Mouse (Mus musculus) myocyte (in vitro differentiated cells): ENCODE measurements around the gene Etv6.

Experiments
- CEBPB ChIP-seq: IDR thresholded peaks from 2 replicates; pipeline ENCODE4 v1.6.1; 2011; ENCODE audit warnings: mild to moderate bottlenecking, moderate library complexity; ENCODE audit not compliant: poor library complexity, insufficient read depth, severe bottlenecking
- E2F4 ChIP-seq: IDR thresholded peaks from one replicate; pipeline ENCODE4 v1.6.1; 2011; ENCODE audit warnings: mild to moderate bottlenecking, control low read depth, moderate library complexity; ENCODE audit not compliant: insufficient read depth
- MAX ChIP-seq: IDR thresholded peaks from one replicate; pipeline ENCODE4 v1.6.1; 2011; ENCODE audit warnings: low read depth, mild to moderate bottlenecking, control low read depth
- MYOD1 ChIP-seq, 3 experiments: IDR thresholded peaks; one replicate each; pipeline ENCODE4 v1.6.1; 2011; ENCODE audit warnings: control low read depth in 2 of 3, low read depth in 2 of 3, mild to moderate bottlenecking in 2 of 3, moderate library complexity in 1 of 3; ENCODE audit not compliant: insufficient read length in 2 of 3, control insufficient read depth in 1 of 3
- MYOG ChIP-seq, 3 experiments: IDR thresholded peaks; one replicate each; pipeline ENCODE4 v1.6.1; 2011; ENCODE audit warnings: control low read depth in 2 of 3, low read depth in 2 of 3, mild to moderate bottlenecking in 2 of 3; ENCODE audit not compliant: insufficient read length in 2 of 3, control insufficient read depth in 1 of 3, insufficient read depth in 1 of 3
- POLR2A ChIP-seq: IDR thresholded peaks from one replicate; pipeline ENCODE4 v1.6.1; 2011; ENCODE audit warnings: low read depth, mild to moderate bottlenecking, control low read depth, moderate library complexity; ENCODE audit not compliant: insufficient read length
- POLR2AphosphoS2 ChIP-seq: IDR thresholded peaks from one replicate; pipeline ENCODE4 v1.6.1; 2011; ENCODE audit warnings: low read depth, control low read depth; ENCODE audit not compliant: insufficient read length
- REST ChIP-seq: IDR thresholded peaks from one replicate; pipeline ENCODE4 v1.6.1; 2011; ENCODE audit warnings: mild to moderate bottlenecking, control low read depth, moderate library complexity; ENCODE audit not compliant: insufficient read depth, insufficient read length
- TCF12 ChIP-seq: IDR thresholded peaks from one replicate; pipeline ENCODE4 v1.6.1; 2011; ENCODE audit warnings: mild to moderate bottlenecking, control low read depth; ENCODE audit not compliant: poor library complexity, insufficient read depth, severe bottlenecking
- TCF3 ChIP-seq: IDR thresholded peaks from one replicate; pipeline ENCODE4 v1.6.1; 2011; ENCODE audit warnings: low read depth, control low read depth; ENCODE audit not compliant: insufficient read length
- USF1 ChIP-seq: IDR thresholded peaks from one replicate; pipeline ENCODE4 v1.6.1; 2011; ENCODE audit warnings: low read depth, mild to moderate bottlenecking, control low read depth, moderate library complexity

- TF ChIP-seq MYOG (IDR thresholded peaks at IDR 0.05; ENCODE audit: control insufficient read depth in 1 of 3, insufficient read depth in 1 of 3, insufficient read length in 2 of 3, low read depth in 2 of 3) (no peak), POLR2A (no peak), MYOD1 (IDR thresholded peaks at IDR 0.05; ENCODE audit: control insufficient read depth in 1 of 3, insufficient read length in 2 of 3, low read depth in 2 of 3) (no peak), USF1 (no peak), E2F4 (no peak), MAX (no peak), TCF12 (no peak), CEBPB (no peak), POLR2AphosphoS2 (no peak), REST (no peak), TCF3 (no peak)
Measured at GRCm38 (mm10) chr6:134192710-134193109, 157.2 kb downstream of the Etv6 start.
